Comparison of ENCODE assay signal across 8 mouse cellular contexts in genomic region chr10:80799070-80799566, GRCm38 (mm10). TPM values are rescaled to one million over a fixed set of nuclear protein-coding genes. Genes with fewer than 3 reads are reported as not detected.
DNase-seq lines count a peak whose midpoint lies in the region; ATAC-seq and TF ChIP-seq lines count a peak whose summit lies in the region.

No protein-coding gene starts in this region.

- H3K4me2 ChIP-seq in intestine, embryonic 15.5 days (replicated peaks): peak overlapping the region; percentile 72
- peak overlapping the region; percentile 97 for H3K4me2 ChIP-seq in neural tube, embryonic 13.5 days

- peaks cover 13% of the 10 kb centered on the region; the same call in 1 of the 2 replicates for H3K79me2 ChIP-seq in liver, adult 2 months (ENCODE audit: control insufficient read depth, insufficient read depth, low read length)

- peaks cover 12% of the 10 kb centered on the region for H3K4me1 ChIP-seq in liver, adult 2 months (ENCODE audit: control insufficient read depth, insufficient read depth, low read length)
- peaks cover 9% of the 10 kb centered on the region; the same call in 1 of the 2 replicates for H3K4me1 ChIP-seq in cortical plate, adult 2 months (ENCODE audit: control insufficient read depth, insufficient read depth, low read length)
- peaks cover 27% of the 10 kb centered on the region for H3K4me1 ChIP-seq in intestine, embryonic 15.5 days (replicated peaks)
- peaks cover 43% of the 10 kb centered on the region for H3K4me1 ChIP-seq in neural tube, embryonic 13.5 days (replicated peaks)

- no peak for TF ChIP-seq POLR2A in liver, adult 2 months (IDR thresholded peaks at IDR 0.05; ENCODE audit: extremely low read depth, insufficient read depth, low read length)
- no peak for TF ChIP-seq POLR2A in cortical plate, adult 2 months (IDR thresholded peaks at IDR 0.05; ENCODE audit: extremely low read depth, insufficient read depth, low read length)

- peak overlapping the region; percentile 90 for H3K9ac ChIP-seq in liver, adult 2 months (ENCODE audit: low read depth, low read length)
- peak overlapping the region; percentile 93 for H3K9ac ChIP-seq in intestine, embryonic 15.5 days
- peak overlapping the region; percentile 89 for H3K9ac ChIP-seq in neural tube, embryonic 13.5 days

- no peaks in the 10 kb centered on the region for H3K27me3 ChIP-seq in liver, adult 2 months (ENCODE audit: control insufficient read depth, insufficient read depth, low read length)
- no peaks in the 10 kb centered on the region for H3K27me3 ChIP-seq in intestine, embryonic 15.5 days (replicated peaks)
- H3K27me3 ChIP-seq in neural tube, embryonic 13.5 days: no peaks in the 10 kb centered on the region

- WGBS in liver, adult 2 months: under 1% methylated on average over 18 of the region's 18 CpGs
- 1% methylated on average over 18 of the region's 18 CpGs for WGBS in intestine, embryonic 15.5 days
- 3% methylated on average over 18 of the region's 18 CpGs for WGBS in neural tube, embryonic 13.5 days

- TF ChIP-seq CTCF in liver, adult 2 months (IDR thresholded peaks at IDR 0.05; ENCODE audit: low read depth, low read length): no peak
- no peak for TF ChIP-seq CTCF in cortical plate, adult 2 months (IDR thresholded peaks at IDR 0.05; ENCODE audit: extremely low read depth, insufficient read depth, low read length)

- H3K36me3 ChIP-seq in liver, adult 2 months (ENCODE audit: control insufficient read depth, insufficient read depth, low read length): peaks cover 2% of the 10 kb centered on the region; the same call in 1 of the 2 replicates
- peaks cover 50% of the 10 kb centered on the region for H3K36me3 ChIP-seq in intestine, embryonic 15.5 days
- peaks cover 64% of the 10 kb centered on the region for H3K36me3 ChIP-seq in neural tube, embryonic 13.5 days

- no peak for ATAC-seq in intestine, embryonic 15.5 days
- no peak for ATAC-seq in neural tube, embryonic 13.5 days (ENCODE audit: low read depth)
- no peak for ATAC-seq in cerebellum, adult (ENCODE audit: insufficient number of reproducible peaks, low FRiP score, low TSS enrichment)

- H3K27ac ChIP-seq in liver, adult 2 months (replicated peaks; ENCODE audit: insufficient read depth, low read depth, low read length): peak overlapping the region; percentile 81
- H3K27ac ChIP-seq in cortical plate, adult 2 months (ENCODE audit: insufficient read depth, low read length): peak overlapping the region; percentile 33; the same call in 1 of the 2 replicates
- H3K27ac ChIP-seq in intestine, embryonic 15.5 days: peak overlapping the region; percentile 96
- H3K27ac ChIP-seq in neural tube, embryonic 13.5 days (replicated peaks): peak overlapping the region; percentile 93

- H3K4me3 ChIP-seq in liver, adult 2 months (ENCODE audit: insufficient read depth, low read depth, low read length): peak overlapping the region; percentile 74
- peak overlapping the region; percentile 99 for H3K4me3 ChIP-seq in cortical plate, adult 2 months (ENCODE audit: insufficient read depth, low read length)
- peak overlapping the region; percentile 77 for H3K4me3 ChIP-seq in intestine, embryonic 15.5 days (replicated peaks)
- peak overlapping the region; percentile 79 for H3K4me3 ChIP-seq in neural tube, embryonic 13.5 days

- peak; percentile 41 for DNase-seq in liver, adult 2 months (ENCODE audit: extremely low read depth, low read depth, low spot score)
- DNase-seq in liver: no peak
- DNase-seq in urinary bladder, postnatal 10 days (ENCODE audit: low spot score): no peak
- DNase-seq in right cerebral cortex, postnatal 10 days (ENCODE audit: low spot score in 2 of 2): no peak

- H3K9me3 ChIP-seq in intestine, embryonic 15.5 days: no peaks in the 10 kb centered on the region
- no peaks in the 10 kb centered on the region for H3K9me3 ChIP-seq in neural tube, embryonic 13.5 days

RNA-seq across cellular contexts. Expression of gene Plekhj1, which starts 0.7 kb away (rescaled TPM):
- 16.0 and 17.4 TPM in 2 replicates for total RNA-seq in liver, adult 2 months (2014; rRNA removed)
- 29.4 and 42.2 TPM in 2 replicates for polyA plus RNA-seq in liver, adult 2 months (2012; rRNA removed)
- polyA plus RNA-seq in cortical plate, adult 2 months (2012; rRNA removed): 59.5 and 62.6 TPM in 2 replicates
- polyA plus RNA-seq in intestine, embryonic 15.5 days (2015; fragmentation: Nextera tagmentation; extraction: Ambion mirVana): 132 and 133 TPM in 2 replicates
- 128 and 137 TPM in 2 replicates for polyA plus RNA-seq in neural tube, embryonic 13.5 days (2015; fragmentation: Nextera tagmentation; extraction: Ambion mirVana)

RNA-seq across cellular contexts. Expression of gene Sf3a2, which starts 1.1 kb away (rescaled TPM):
- 6.7 and 8.6 TPM in 2 replicates for total RNA-seq in liver, adult 2 months (2014; rRNA removed)
- polyA plus RNA-seq in liver, adult 2 months (2012; rRNA removed): 12.7 and 17.8 TPM in 2 replicates
- polyA plus RNA-seq in cortical plate, adult 2 months (2012; rRNA removed): 38.9 and 46.1 TPM in 2 replicates
- 63.7 and 69.7 TPM in 2 replicates for polyA plus RNA-seq in intestine, embryonic 15.5 days (2015; fragmentation: Nextera tagmentation; extraction: Ambion mirVana)
- 67.5 and 71.0 TPM in 2 replicates for polyA plus RNA-seq in neural tube, embryonic 13.5 days (2015; fragmentation: Nextera tagmentation; extraction: Ambion mirVana)

RNA-seq across cellular contexts. Expression of gene Amh, which starts 5.9 kb away (rescaled TPM):
- total RNA-seq in liver, adult 2 months (2014; rRNA removed): 0.13 and 0.18 TPM in 2 replicates
- 0.09 and 0.21 TPM in 2 replicates for polyA plus RNA-seq in liver, adult 2 months (2012; rRNA removed)
- 1.6 and 2.3 TPM in 2 replicates for polyA plus RNA-seq in cortical plate, adult 2 months (2012; rRNA removed)
- not detected in 2 replicates for polyA plus RNA-seq in intestine, embryonic 15.5 days (2015; fragmentation: Nextera tagmentation; extraction: Ambion mirVana)
- polyA plus RNA-seq in neural tube, embryonic 13.5 days (2015; fragmentation: Nextera tagmentation; extraction: Ambion mirVana): 0.11 TPM in 1 of 2 replicates, not detected in the other

RNA-seq across cellular contexts. Expression of gene Jsrp1, which starts 14.2 kb away (rescaled TPM):
- total RNA-seq in liver, adult 2 months (2014; rRNA removed): not detected in 2 replicates
- not detected in 2 replicates for polyA plus RNA-seq in liver, adult 2 months (2012; rRNA removed)
- 4.7 and 5.0 TPM in 2 replicates for polyA plus RNA-seq in cortical plate, adult 2 months (2012; rRNA removed)
- polyA plus RNA-seq in intestine, embryonic 15.5 days (2015; fragmentation: Nextera tagmentation; extraction: Ambion mirVana): 0.88 and 1.2 TPM in 2 replicates
- polyA plus RNA-seq in neural tube, embryonic 13.5 days (2015; fragmentation: Nextera tagmentation; extraction: Ambion mirVana): 0.76 and 1.1 TPM in 2 replicates

RNA-seq across cellular contexts. Expression of gene Oaz1, which starts 27.3 kb away (rescaled TPM):
- 527 and 614 TPM in 2 replicates for total RNA-seq in liver, adult 2 months (2014; rRNA removed)
- 1,187 and 1,294 TPM in 2 replicates for polyA plus RNA-seq in liver, adult 2 months (2012; rRNA removed)
- 643 and 729 TPM in 2 replicates for polyA plus RNA-seq in cortical plate, adult 2 months (2012; rRNA removed)
- 1,393 and 1,601 TPM in 2 replicates for polyA plus RNA-seq in intestine, embryonic 15.5 days (2015; fragmentation: Nextera tagmentation; extraction: Ambion mirVana)
- 1,173 and 1,183 TPM in 2 replicates for polyA plus RNA-seq in neural tube, embryonic 13.5 days (2015; fragmentation: Nextera tagmentation; extraction: Ambion mirVana)

Comparison
In these comparisons a context has a peak if more than half of its experiments do, and no peak if none do; other contexts are left out.
1. H3K27ac ChIP-seq: peak in every context shown above with its lines; median percentile 96 in intestine, embryonic 15.5 days; 93 in neural tube, embryonic 13.5 days; 81 in liver, adult 2 months; 33 in cortical plate, adult 2 months.